ENCODE assay signal across 25 mouse cellular contexts in the genomic region with DNA sequence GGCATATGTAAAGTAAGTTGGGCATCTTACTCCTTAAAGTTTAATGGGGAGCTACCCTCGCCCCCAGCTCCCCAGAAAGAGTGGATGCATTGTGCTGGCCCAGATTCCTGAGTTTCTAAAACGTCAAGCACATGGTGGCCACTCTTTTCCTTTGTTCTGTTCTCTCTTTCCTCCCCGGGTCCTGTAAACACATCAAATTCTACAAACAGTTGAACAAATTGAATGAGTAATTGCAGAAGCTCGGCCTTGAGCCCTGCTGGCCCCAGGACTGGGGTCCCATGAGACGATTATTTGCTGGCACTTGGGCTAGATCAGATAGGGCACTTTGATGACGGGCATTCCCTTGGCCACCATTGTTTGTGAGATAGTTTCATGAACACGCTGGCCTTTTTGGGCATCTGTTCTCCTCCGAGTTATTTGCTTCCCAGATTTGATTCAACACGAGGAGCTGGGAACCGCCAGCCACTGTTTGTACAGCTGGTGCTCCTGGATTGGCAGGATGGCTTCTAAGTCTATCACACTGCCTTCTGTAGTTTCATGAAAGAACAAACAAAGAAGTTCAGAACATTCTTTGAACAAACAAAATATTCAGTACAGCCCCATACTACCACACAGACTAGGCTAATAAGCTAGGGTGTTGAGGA.
DNase-seq lines count a peak whose midpoint lies in the region; ATAC-seq and TF ChIP-seq lines count a peak whose summit lies in the region.
"Had no signal": no experiment of that assay in that cellular context is flagged by ENCODE, and none has a peak within 500 bp of the region (broad histone marks: within the 10 kb centered on the region; RNA-seq: fewer than 3 reads in every experiment).

No protein-coding gene starts in this region.

- no peaks in the 10 kb centered on the region for H3K36me3 ChIP-seq in midbrain, embryonic 10.5 days
- H3K36me3 ChIP-seq in midbrain, embryonic 15.5 days (replicated peaks), result no peaks in the 10 kb centered on the region
- H3K36me3 ChIP-seq in myocyte (ENCODE audit: control insufficient read depth, insufficient read depth), result no peaks in the 10 kb centered on the region
- H3K36me3 ChIP-seq: intestine, embryonic 15.5 days; limb, embryonic 10.5 days; liver, embryonic 15.5 days; neural tube, embryonic 12.5 days had no signal

- H3K27me3 ChIP-seq in midbrain, embryonic 10.5 days (ENCODE audit: low read depth, poor library complexity, severe bottlenecking), result no peaks in the 10 kb centered on the region
- H3K27me3 ChIP-seq in midbrain, embryonic 15.5 days (replicated peaks), result no peaks in the 10 kb centered on the region
- H3K27me3 ChIP-seq in myocyte (ENCODE audit: control insufficient read depth, insufficient read depth, insufficient read length), result no peaks in the 10 kb centered on the region
- H3K27me3 ChIP-seq: forebrain, embryonic 13.5 days; intestine, embryonic 15.5 days; liver, embryonic 15.5 days; neural tube, embryonic 12.5 days had no signal

- no peak for ATAC-seq in midbrain, embryonic 15.5 days (replicated peaks)
- no peak for ATAC-seq in erythroid progenitor cell, adult 5-6 weeks (replicated peaks; ENCODE audit: low FRiP score, poor library complexity, severe bottlenecking)
- ATAC-seq: forebrain, embryonic 13.5 days; hindbrain, embryonic 16.5 days; intestine, embryonic 15.5 days had no signal

- no peak overlapping the region for H3K4me3 ChIP-seq in midbrain, embryonic 10.5 days
- no peak overlapping the region for H3K4me3 ChIP-seq in midbrain, embryonic 15.5 days
- no peak overlapping the region for H3K4me3 ChIP-seq in myocyte
- H3K4me3 ChIP-seq: forebrain, embryonic 13.5 days; gastrocnemius, adult 2 months; intestine, embryonic 15.5 days; limb, embryonic 10.5 days; liver, embryonic 15.5 days; neural tube, embryonic 12.5 days had no signal

- no peaks in the 10 kb centered on the region for H3K79me2 ChIP-seq in myocyte (ENCODE audit: control insufficient read depth, insufficient read depth)

- peaks cover 7% of the 10 kb centered on the region; the same call in 1 of the 2 replicates for H3K4me1 ChIP-seq in midbrain, embryonic 10.5 days
- H3K4me1 ChIP-seq in midbrain, embryonic 15.5 days, result no peaks in the 10 kb centered on the region
- H3K4me1 ChIP-seq: intestine, embryonic 15.5 days; limb, embryonic 10.5 days; liver, embryonic 15.5 days; neural tube, embryonic 12.5 days had no signal

- TF ChIP-seq POLR2A in myocyte (IDR thresholded peaks at IDR 0.05; ENCODE audit: insufficient read length, low read depth), result no peak

- H3K9ac ChIP-seq in midbrain, embryonic 15.5 days, result no peak overlapping the region
- H3K9ac ChIP-seq: forebrain, embryonic 13.5 days; intestine, embryonic 15.5 days; liver, embryonic 15.5 days; neural tube, embryonic 12.5 days had no signal

- peak overlapping the region; percentile 69 for H3K27ac ChIP-seq in midbrain, embryonic 10.5 days (replicated peaks)
- no peak overlapping the region for H3K27ac ChIP-seq in midbrain, embryonic 15.5 days
- H3K27ac ChIP-seq: forebrain, embryonic 13.5 days; gastrocnemius, adult 2 months; intestine, embryonic 15.5 days; limb, embryonic 10.5 days; liver, embryonic 15.5 days; neural tube, embryonic 12.5 days had no signal

- peak; percentile 33 for DNase-seq in midbrain, embryonic 10.5 days (ENCODE audit: low spot score)
- peak; percentile 38 for DNase-seq in MN1 (ENCODE audit: low spot score)
- DNase-seq in embryo, embryonic 10.5 days (ENCODE audit: low spot score), result peak; percentile 52
- DNase-seq in ovary, adult 18-20 months (ENCODE audit: low spot score), result no peak
- DNase-seq in urinary bladder, postnatal 10 days (ENCODE audit: low spot score), result no peak
- DNase-seq: adrenal gland, postnatal 36 days; cerebellum, adult 11 months; cerebellum, postnatal 10 days; gastrocnemius, adult 2 months; heart, postnatal 4 days; kidney, adult 8-10 months; kidney, postnatal 10 days; liver; right cerebral cortex, postnatal 4 days; thymus, adult 2 months; thymus, postnatal 4 days had no signal

- H3ac ChIP-seq in myocyte (ENCODE audit: control insufficient read depth, insufficient read length), result no peak overlapping the region

- 67% methylated on average over 10 of the region's 10 CpGs for WGBS in midbrain, embryonic 10.5 days
- WGBS in midbrain, embryonic 15.5 days, result 74% methylated on average over 10 of the region's 10 CpGs

- H3K4me2 ChIP-seq in midbrain, embryonic 15.5 days, result no peak overlapping the region
- peak overlapping the region; percentile 71 for H3K4me2 ChIP-seq in myocyte (ENCODE audit: low read depth)
- H3K4me2 ChIP-seq: forebrain, embryonic 13.5 days; intestine, embryonic 15.5 days; liver, embryonic 15.5 days; neural tube, embryonic 12.5 days had no signal

- H3K9me3 ChIP-seq in midbrain, embryonic 10.5 days (replicated peaks), result no peaks in the 10 kb centered on the region
- no peaks in the 10 kb centered on the region for H3K9me3 ChIP-seq in midbrain, embryonic 15.5 days
- H3K9me3 ChIP-seq: forebrain, embryonic 13.5 days; intestine, embryonic 15.5 days; limb, embryonic 10.5 days; liver, embryonic 15.5 days; neural tube, embryonic 12.5 days had no signal

TF ChIP-seq in myocyte, 11 proteins besides CTCF, POLR2A, EP300 and RAD21:
- TF ChIP-seq MYOD1 (IDR thresholded peaks at IDR 0.05; ENCODE audit: control insufficient read depth in 1 of 3, insufficient read length in 2 of 3, low read depth in 2 of 3), result peak in 1 of 3 experiments; percentile 62
- TF ChIP-seq MYOG (IDR thresholded peaks at IDR 0.05; ENCODE audit: control insufficient read depth in 1 of 3, insufficient read depth in 1 of 3, insufficient read length in 2 of 3, low read depth in 2 of 3), result no peak

Comparison
In these comparisons a context has a peak if more than half of its experiments do, and no peak if none do; other contexts are left out.
1. DNase-seq: peak in midbrain, embryonic 10.5 days (single experiment), MN1 (single experiment) and embryo, embryonic 10.5 days (single experiment); none in ovary, adult 18-20 months (single experiment) and urinary bladder, postnatal 10 days (single experiment).